Mouse (Mus musculus): Measurements from ENCODE around the gene Snx9.

- TF ChIP-seq CTCF (IDR thresholded peaks at IDR 0.05; ENCODE audit: low read depth, low read length) = no peak
- TF ChIP-seq GATA1 (IDR thresholded peaks at IDR 0.05; ENCODE audit: borderline replicate concordance, low read length) = no peak
Measured at GRCm38 (mm10) chr17:5793593-5793992, 47.5 kb upstream of the Snx9 start.

All from G1E (cell line).